Mouse (Mus musculus) induced T-regulatory cell, adult 2 months (primary cell): Measurements from ENCODE around the gene Gm8005.
"Not testable (repeated sequence)": the region's sequence is repeated elsewhere in the genome, so short reads cannot be mapped to it uniquely, and the experiment has no call there.

Experiments
- DNase-seq: peaks from one replicate; pipeline ENCODE4 v3.0.0-alpha.2; 2012; ENCODE audit warnings: low read depth

Gene Gm8005

DNA sequence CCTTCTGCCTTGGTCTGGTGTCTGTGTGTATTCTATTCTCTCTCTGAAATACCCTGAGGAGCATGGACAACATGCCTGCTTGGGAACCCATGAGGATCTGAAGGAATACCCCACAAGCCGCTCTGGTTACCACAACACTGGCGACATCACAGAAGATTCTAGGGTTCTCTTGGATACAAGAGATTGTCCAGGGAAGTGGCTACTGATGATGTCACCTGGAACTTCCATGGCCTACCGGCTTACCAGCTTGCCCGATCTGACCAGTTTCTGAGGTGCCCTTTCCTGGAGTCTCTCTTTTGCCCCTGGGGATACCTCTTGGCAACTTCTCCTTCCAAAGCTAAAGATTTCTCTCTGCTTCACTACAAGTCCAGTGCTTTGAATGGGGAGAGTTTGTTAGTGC, at the start of gene Gm8005:
Gene Gm8005 (minus strand): TSS at position 101 of the 400 bp plus-strand sequence.
- not testable (repeated sequence) for DNase-seq

DNA sequence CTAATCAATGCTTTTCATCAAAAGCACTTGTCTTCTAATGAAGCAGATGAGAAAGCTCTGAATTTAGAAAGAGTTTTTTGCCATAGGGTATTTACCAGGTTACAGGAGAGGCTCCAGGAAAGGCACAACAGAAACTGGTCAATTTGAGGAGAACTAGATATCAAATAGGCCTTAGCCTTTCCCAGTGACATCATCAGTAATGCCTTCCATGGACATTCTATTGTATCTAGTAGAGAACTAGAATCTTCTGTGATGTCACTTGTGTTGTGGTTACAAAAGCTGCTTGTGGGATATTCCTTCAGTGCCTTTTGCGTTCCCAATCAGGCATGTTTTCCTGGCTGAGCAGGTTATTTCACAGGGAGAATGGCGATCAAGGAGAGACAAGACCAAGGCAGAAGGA, 24.1 kb upstream of the Gm8005 start, which contains the start of gene Gm8011:
Gene Gm8011 (plus strand): TSS at position 301 of the 400 bp plus-strand sequence.
- not testable (repeated sequence) for DNase-seq
